Mouse (Mus musculus): ENCODE data around the gene Acvr1b. TPM values are rescaled to one million over a fixed set of nuclear protein-coding genes. Genes with fewer than 3 reads are reported as not detected.

The Acvr1b gene
- polyA plus RNA-seq, 1 experiment from 2014 or later, result 5.5 TPM

GRCm38 (mm10) chr15:101232607-101233006 lies 58.7 kb downstream of the Acvr1b start:
- H3K4me3 ChIP-seq, result no peak overlapping the region
- peaks cover 34% of the 10 kb centered on the region for H3K27me3 ChIP-seq (replicated peaks; ENCODE audit: low read depth, poor library complexity, severe bottlenecking)
- no peak for DNase-seq (ENCODE audit: low spot score)
- no peak overlapping the region for H3K27ac ChIP-seq (replicated peaks)
- peaks cover 46% of the 10 kb centered on the region for H3K36me3 ChIP-seq (replicated peaks)
- peaks cover 69% of the 10 kb centered on the region for H3K4me1 ChIP-seq
- peaks cover 6% of the 10 kb centered on the region; the same call in 1 of the 2 replicates for H3K9me3 ChIP-seq
- 69% methylated on average over 4 of the region's 4 CpGs for WGBS

- Histone ChIP-seq H3K27ac (replicated peaks) (0 out of 2 replicates have a peak overlapping the region, but pooled peaks have one; percentile 40), H3K27me3 (replicated peaks; ENCODE audit: low read depth, poor library complexity, severe bottlenecking) (peaks cover 40% of the 10 kb centered on the region)
- WGBS, result 86% methylated on average over 3 of the region's 3 CpGs
Measured at GRCm38 (mm10) chr15:101233183-101233582, 59.3 kb downstream of the Acvr1b start.

GRCm38 (mm10) chr15:101233641-101234275 lies 59.9 kb downstream of the Acvr1b start:
- 23% methylated on average over 11 of the region's 11 CpGs for WGBS
- Histone ChIP-seq H3K4me1 (peaks cover 62% of the 10 kb centered on the region), H3K36me3 (replicated peaks) (peaks cover 42% of the 10 kb centered on the region), H3K27me3 (replicated peaks; ENCODE audit: low read depth, poor library complexity, severe bottlenecking) (peaks cover 46% of the 10 kb centered on the region), H3K4me3 (no peak overlapping the region), H3K9me3 (peaks cover 6% of the 10 kb centered on the region; the same call in 1 of the 2 replicates), H3K27ac (replicated peaks) (peak overlapping the region; percentile 40; the same call in 1 of the 2 replicates)
- no peak for DNase-seq (ENCODE audit: low spot score)

More at GRCm38 (mm10) chr15:101233183-101233582, 59.3 kb downstream of the Acvr1b start:
- Histone ChIP-seq H3K36me3 (replicated peaks) (peaks cover 46% of the 10 kb centered on the region), H3K4me3 (no peak overlapping the region), H3K4me1 (peaks cover 64% of the 10 kb centered on the region), H3K9me3 (peaks cover 6% of the 10 kb centered on the region; the same call in 1 of the 2 replicates)
- DNase-seq (ENCODE audit: low spot score), result no peak

- Histone ChIP-seq H3K27ac (replicated peaks) (no peak overlapping the region), H3K36me3 (replicated peaks) (peaks cover 32% of the 10 kb centered on the region), H3K4me1 (peaks cover 62% of the 10 kb centered on the region), H3K27me3 (replicated peaks; ENCODE audit: low read depth, poor library complexity, severe bottlenecking) (peaks cover 49% of the 10 kb centered on the region), H3K9me3 (peaks cover 6% of the 10 kb centered on the region; the same call in 1 of the 2 replicates), H3K4me3 (no peak overlapping the region)
- no peak for DNase-seq (ENCODE audit: low spot score)
- WGBS, result 73% methylated on average over 10 of the region's 10 CpGs
Measured at GRCm38 (mm10) chr15:101234611-101235341, 60.9 kb downstream of the Acvr1b start.

- peaks cover 47% of the 10 kb centered on the region for H3K27me3 ChIP-seq (replicated peaks; ENCODE audit: low read depth, poor library complexity, severe bottlenecking)
- H3K27ac ChIP-seq (replicated peaks), result 0 out of 2 replicates have a peak overlapping the region, but pooled peaks have one; percentile 20
Measured at GRCm38 (mm10) chr15:101235342-101235698, 61.5 kb downstream of the Acvr1b start.

GRCm38 (mm10) chr15:101235728-101236327 lies 62.0 kb downstream of the Acvr1b start:
- 0 out of 2 replicates have a peak overlapping the region, but pooled peaks have one; percentile 1 for H3K4me3 ChIP-seq
- peaks cover 65% of the 10 kb centered on the region for H3K4me1 ChIP-seq
- H3K27ac ChIP-seq (replicated peaks), result peak overlapping the region; percentile 20; the same call in 1 of the 2 replicates
- peaks cover 42% of the 10 kb centered on the region for H3K27me3 ChIP-seq (replicated peaks; ENCODE audit: low read depth, poor library complexity, severe bottlenecking)
- peaks cover 4% of the 10 kb centered on the region; the same call in 1 of the 2 replicates for H3K9me3 ChIP-seq
- peaks cover 22% of the 10 kb centered on the region for H3K36me3 ChIP-seq (replicated peaks)
- DNase-seq (ENCODE audit: low spot score), result no peak
- 48% methylated on average over 12 of the region's 12 CpGs for WGBS

More at GRCm38 (mm10) chr15:101235342-101235698, 61.5 kb downstream of the Acvr1b start:
- no peak for DNase-seq (ENCODE audit: low spot score)
- H3K36me3 ChIP-seq (replicated peaks), result peaks cover 27% of the 10 kb centered on the region
- H3K4me3 ChIP-seq, result 0 out of 2 replicates have a peak overlapping the region, but pooled peaks have one; percentile 1
- 40% methylated on average over 5 of the region's 5 CpGs for WGBS
- H3K4me1 ChIP-seq, result peaks cover 62% of the 10 kb centered on the region
- H3K9me3 ChIP-seq, result peaks cover 6% of the 10 kb centered on the region; the same call in 1 of the 2 replicates

GRCm38 (mm10) chr15:101236878-101237277 lies 63.0 kb downstream of the Acvr1b start:
- H3K9me3 ChIP-seq, result no peaks in the 10 kb centered on the region
- peaks cover 69% of the 10 kb centered on the region for H3K4me1 ChIP-seq
- peak; percentile 72 for DNase-seq (ENCODE audit: low spot score)
- WGBS, result 9% methylated on average over 3 of the region's 3 CpGs
- no peak overlapping the region for H3K27ac ChIP-seq (replicated peaks)
- peaks cover 40% of the 10 kb centered on the region for H3K27me3 ChIP-seq (replicated peaks; ENCODE audit: low read depth, poor library complexity, severe bottlenecking)
- peaks cover 11% of the 10 kb centered on the region for H3K36me3 ChIP-seq (replicated peaks)
- H3K4me3 ChIP-seq, result no peak overlapping the region

GRCm38 (mm10) chr15:101238885-101239511 lies 65.1 kb downstream of the Acvr1b start:
- 5% methylated on average over 28 of the region's 28 CpGs for WGBS
- Histone ChIP-seq H3K4me3 (peak overlapping the region; percentile 50), H3K4me1 (peaks cover 57% of the 10 kb centered on the region), H3K27ac (replicated peaks) (peak overlapping the region; percentile 72), H3K27me3 (replicated peaks; ENCODE audit: low read depth, poor library complexity, severe bottlenecking) (peaks cover 31% of the 10 kb centered on the region), H3K36me3 (replicated peaks) (no peaks in the 10 kb centered on the region), H3K9me3 (no peaks in the 10 kb centered on the region)
- DNase-seq (ENCODE audit: low spot score), result peak; percentile 81

- H3K27me3 ChIP-seq (replicated peaks; ENCODE audit: low read depth, poor library complexity, severe bottlenecking), result peaks cover 31% of the 10 kb centered on the region
- H3K9me3 ChIP-seq, result no peaks in the 10 kb centered on the region
- H3K27ac ChIP-seq (replicated peaks), result no peak overlapping the region
- peaks cover 54% of the 10 kb centered on the region for H3K4me1 ChIP-seq
- no peaks in the 10 kb centered on the region for H3K36me3 ChIP-seq (replicated peaks)
- 62% methylated on average over 8 of the region's 8 CpGs for WGBS
- no peak for DNase-seq (ENCODE audit: low spot score)
- H3K4me3 ChIP-seq, result no peak overlapping the region
Measured at GRCm38 (mm10) chr15:101239821-101240220, 66.0 kb downstream of the Acvr1b start.

GRCm38 (mm10) chr15:101240799-101241204 lies 66.9 kb downstream of the Acvr1b start:
- H3K4me3 ChIP-seq, result peak overlapping the region; percentile 33; the same call in 1 of the 2 replicates
- no peak overlapping the region for H3K27ac ChIP-seq (replicated peaks)

GRCm38 (mm10) chr15:101241236-101241635 lies 67.4 kb downstream of the Acvr1b start:
- H3K4me3 ChIP-seq, result peak overlapping the region; percentile 33; the same call in 1 of the 2 replicates
- no peaks in the 10 kb centered on the region for H3K9me3 ChIP-seq
- H3K36me3 ChIP-seq (replicated peaks), result no peaks in the 10 kb centered on the region
- no peak overlapping the region for H3K27ac ChIP-seq (replicated peaks)
- H3K27me3 ChIP-seq (replicated peaks; ENCODE audit: low read depth, poor library complexity, severe bottlenecking), result peaks cover 23% of the 10 kb centered on the region
- DNase-seq (ENCODE audit: low spot score), result no peak
- 61% methylated on average over 9 of the region's 9 CpGs for WGBS
- peaks cover 48% of the 10 kb centered on the region for H3K4me1 ChIP-seq

More at GRCm38 (mm10) chr15:101240799-101241204, 66.9 kb downstream of the Acvr1b start:
- peak; percentile 85 for DNase-seq (ENCODE audit: low spot score)
- Histone ChIP-seq H3K4me1 (peaks cover 48% of the 10 kb centered on the region), H3K9me3 (no peaks in the 10 kb centered on the region), H3K27me3 (replicated peaks; ENCODE audit: low read depth, poor library complexity, severe bottlenecking) (peaks cover 25% of the 10 kb centered on the region), H3K36me3 (replicated peaks) (no peaks in the 10 kb centered on the region)
- WGBS, result 11% methylated on average over 10 of the region's 10 CpGs

- Histone ChIP-seq H3K27ac (replicated peaks) (no peak overlapping the region), H3K9me3 (no peaks in the 10 kb centered on the region), H3K36me3 (replicated peaks) (no peaks in the 10 kb centered on the region), H3K4me3 (no peak overlapping the region), H3K4me1 (peaks cover 50% of the 10 kb centered on the region), H3K27me3 (replicated peaks; ENCODE audit: low read depth, poor library complexity, severe bottlenecking) (peaks cover 23% of the 10 kb centered on the region)
- WGBS, result 76% methylated on average over 9 of the region's 9 CpGs
- no peak for DNase-seq (ENCODE audit: low spot score)
Measured at GRCm38 (mm10) chr15:101241853-101242252, 68.0 kb downstream of the Acvr1b start.
